8 mouse cellular contexts compared by ENCODE assay signal in the genomic region with DNA sequence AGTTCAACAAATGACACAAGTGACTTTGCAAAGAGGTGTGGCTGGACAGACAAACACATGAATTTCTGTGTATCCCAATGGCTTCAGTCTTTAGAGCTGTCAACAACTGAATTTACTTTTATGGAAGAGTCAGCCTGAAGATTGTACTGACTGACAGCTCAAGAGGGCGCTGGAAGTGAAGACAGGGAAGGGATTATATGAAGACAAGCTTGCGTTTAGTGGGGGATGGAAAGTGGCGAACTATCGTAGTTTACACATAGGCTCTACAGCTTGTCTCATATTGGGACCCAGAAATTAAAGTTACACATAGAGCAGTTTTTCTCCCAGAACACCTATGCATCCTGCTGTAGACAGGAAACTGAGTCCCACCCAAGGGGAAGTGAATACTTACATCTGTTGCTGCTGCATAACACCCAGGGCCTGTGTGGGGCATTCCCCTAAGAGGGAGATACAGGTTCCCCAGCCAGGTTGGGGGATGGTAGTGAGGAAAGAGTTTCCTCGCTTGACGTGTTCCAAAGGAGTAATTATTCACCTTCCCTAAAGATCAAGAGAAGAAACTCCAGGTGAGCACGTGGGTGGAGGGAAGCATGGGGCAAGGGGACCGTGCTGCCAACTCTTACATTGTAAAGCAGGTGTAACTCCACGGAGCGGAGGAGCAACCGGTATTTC. TPM values are rescaled to one million over a fixed set of nuclear protein-coding genes. Genes with fewer than 3 reads are reported as not detected.
DNase-seq lines count a peak whose midpoint lies in the region; ATAC-seq lines count a peak whose summit lies in the region.

No protein-coding gene starts in this region.

- no peaks in the 10 kb centered on the region for H3K9me3 ChIP-seq in heart, embryonic 10.5 days
- H3K9me3 ChIP-seq in forebrain, embryonic 14.5 days (replicated peaks; ENCODE audit: control insufficient read depth, low read length) = no peaks in the 10 kb centered on the region

- intact Hi-C loops in heart, postnatal 10 days (cut with DNase I) = no loop called here

- no peaks in the 10 kb centered on the region for H3K36me3 ChIP-seq in heart, embryonic 10.5 days
- H3K36me3 ChIP-seq in forebrain, embryonic 14.5 days (ENCODE audit: control insufficient read depth, insufficient read depth, low read length) = no peaks in the 10 kb centered on the region

- peak overlapping the region; percentile 32; the same call in 1 of the 2 replicates for H3K9ac ChIP-seq in forebrain, embryonic 14.5 days (ENCODE audit: low read length)

- peak overlapping the region; percentile 44 for H3K4me2 ChIP-seq in forebrain, embryonic 14.5 days (ENCODE audit: low read length)

- H3K4me1 ChIP-seq in heart, embryonic 10.5 days = peaks cover 11% of the 10 kb centered on the region
- H3K4me1 ChIP-seq in forebrain, embryonic 14.5 days (ENCODE audit: control insufficient read depth, insufficient read depth, low read length) = peaks cover 6% of the 10 kb centered on the region; the same call in 1 of the 2 replicates

- H3K4me3 ChIP-seq in heart, embryonic 10.5 days = peak overlapping the region; percentile 47
- peak overlapping the region; percentile 20 for H3K4me3 ChIP-seq in forebrain, embryonic 14.5 days (ENCODE audit: low read depth, low read length)

- 17% methylated on average over 11 of the region's 11 CpGs for WGBS in heart, embryonic 10.5 days
- 14% methylated on average over 11 of the region's 11 CpGs for WGBS in forebrain, embryonic 14.5 days

- H3K27me3 ChIP-seq in heart, embryonic 10.5 days (ENCODE audit: insufficient read depth, poor library complexity, severe bottlenecking) = no peaks in the 10 kb centered on the region
- no peaks in the 10 kb centered on the region for H3K27me3 ChIP-seq in forebrain, embryonic 14.5 days (replicated peaks; ENCODE audit: control insufficient read depth, insufficient read depth, low read length)

- no peak overlapping the region for H3K27ac ChIP-seq in heart, embryonic 10.5 days
- H3K27ac ChIP-seq in forebrain, embryonic 14.5 days (ENCODE audit: low read depth, low read length) = no peak overlapping the region

- DNase-seq in heart, embryonic 10.5 days (ENCODE audit: low spot score) = no peak
- no peak for DNase-seq in heart, postnatal 10 days
- DNase-seq in B cell, adult 2 months = peak; percentile 52 to 55
- DNase-seq in forebrain, embryonic 14.5 days (ENCODE audit: low spot score) = peak; percentile 1
- DNase-seq in lung, postnatal 36 days = peak; percentile 5
- no peak for DNase-seq in cerebellum, adult 9-11 months
- no peak for DNase-seq in left cerebral cortex, adult 9 months (ENCODE audit: low spot score in 2 of 2)
- DNase-seq in adrenal gland, postnatal 14 days = no peak

- peak; percentile 46; the same call in 1 of the 2 replicates for ATAC-seq in forebrain, embryonic 14.5 days

RNA-seq across cellular contexts. Expression of a gene that starts 13.6 kb away (rescaled TPM):
- 0.69 TPM in 1 of 2 replicates, not detected in the other for polyA plus RNA-seq in heart, embryonic 10.5 days (2016; fragmentation: Nextera tagmentation; extraction: Ambion mirVana)
- not detected for total RNA-seq in heart, postnatal 10 days (2021)
- polyA plus RNA-seq in forebrain, embryonic 14.5 days (2014; fragmentation: Nextera tagmentation; extraction: Ambion mirVana) = 7.8 and 8.3 TPM in 2 replicates
- total RNA-seq in adrenal gland, postnatal 14 days (2021) = not detected in 2 replicates

RNA-seq across cellular contexts. Expression of a gene that starts 27.3 kb away (rescaled TPM):
- 1.5 and 1.9 TPM in 2 replicates for polyA plus RNA-seq in heart, embryonic 10.5 days (2016; fragmentation: Nextera tagmentation; extraction: Ambion mirVana)
- total RNA-seq in heart, postnatal 10 days (2021) = under 1 TPM; 0.15 to 0.24 TPM
- polyA plus RNA-seq in forebrain, embryonic 14.5 days (2014; fragmentation: Nextera tagmentation; extraction: Ambion mirVana) = 1.9 and 2.6 TPM in 2 replicates
- 0.82 and 1.1 TPM in 2 replicates for total RNA-seq in adrenal gland, postnatal 14 days (2021)

RNA-seq across cellular contexts. Expression of a gene that starts 31.8 kb away (rescaled TPM):
- not detected in 2 replicates for polyA plus RNA-seq in heart, embryonic 10.5 days (2016; fragmentation: Nextera tagmentation; extraction: Ambion mirVana)
- total RNA-seq in heart, postnatal 10 days (2021) = not detected
- polyA plus RNA-seq in forebrain, embryonic 14.5 days (2014; fragmentation: Nextera tagmentation; extraction: Ambion mirVana) = not detected in 2 replicates
- 0.38 TPM in 1 of 2 replicates, not detected in the other for total RNA-seq in adrenal gland, postnatal 14 days (2021)

RNA-seq across cellular contexts. Expression of a gene that starts 40.9 kb away (rescaled TPM):
- 677 and 779 TPM in 2 replicates for polyA plus RNA-seq in heart, embryonic 10.5 days (2016; fragmentation: Nextera tagmentation; extraction: Ambion mirVana)
- 100 to 1,000 TPM; 916 to 930 TPM for total RNA-seq in heart, postnatal 10 days (2021)
- polyA plus RNA-seq in forebrain, embryonic 14.5 days (2014; fragmentation: Nextera tagmentation; extraction: Ambion mirVana) = 552 and 581 TPM in 2 replicates
- 478 and 481 TPM in 2 replicates for total RNA-seq in adrenal gland, postnatal 14 days (2021)

RNA-seq across cellular contexts. Expression of a gene that starts 41.7 kb away (rescaled TPM):
- 124 and 146 TPM in 2 replicates for polyA plus RNA-seq in heart, embryonic 10.5 days (2016; fragmentation: Nextera tagmentation; extraction: Ambion mirVana)
- 10 to 100 TPM; 47.7 to 54.4 TPM for total RNA-seq in heart, postnatal 10 days (2021)
- polyA plus RNA-seq in forebrain, embryonic 14.5 days (2014; fragmentation: Nextera tagmentation; extraction: Ambion mirVana) = 87.5 and 88.2 TPM in 2 replicates
- total RNA-seq in adrenal gland, postnatal 14 days (2021) = 62.1 and 76.4 TPM in 2 replicates

Comparison
In these comparisons a context has a peak if more than half of its experiments do, and no peak if none do; other contexts are left out.
1. DNase-seq: peak in B cell, adult 2 months (2 of 2), forebrain, embryonic 14.5 days (single experiment) and lung, postnatal 36 days (single experiment); none in heart, embryonic 10.5 days (single experiment), heart, postnatal 10 days (0 of 2), cerebellum, adult 9-11 months (single experiment), left cerebral cortex, adult 9 months (0 of 2) and adrenal gland, postnatal 14 days (single experiment).